Mouse (Mus musculus) spleen, adult 2 months (tissue): Measurements from ENCODE around the gene Apold1. TPM values are rescaled to one million over a fixed set of nuclear protein-coding genes. Genes with fewer than 3 reads are reported as not detected.

Source experiments
- DNase-seq, 2 experiments: peaks; one replicate each; pipeline versions ENCODE4 v3.0.0 to v3.0.0-alpha.2; 2012 to 2021; ENCODE audit warnings: low spot score in 2 of 2, low read depth in 1 of 2
- H3K27ac ChIP-seq: fragments of 200-500 bp; 2 replicates; pipeline ENCODE4 v1.5.1; 2012; ENCODE audit warnings: low read length, inconsistent platforms; ENCODE audit not compliant: insufficient read depth
- H3K27me3 ChIP-seq: fragments of 200-500 bp; 2 replicates; pipeline ENCODE4 v1.6.1; 2012; ENCODE audit warnings: mild to moderate bottlenecking, moderate library complexity, low read length, inconsistent platforms; ENCODE audit not compliant: control insufficient read depth, insufficient read depth
- H3K36me3 ChIP-seq: fragments of 200-500 bp; 2 replicates; pipeline ENCODE4 v1.6.1; 2012; ENCODE audit warnings: mild to moderate bottlenecking, low read length, inconsistent platforms; ENCODE audit not compliant: control insufficient read depth, insufficient read depth
- H3K4me1 ChIP-seq: fragments of 200-500 bp; 2 replicates; pipeline ENCODE4 v1.6.1; 2011; ENCODE audit warnings: inconsistent platforms; ENCODE audit not compliant: control insufficient read depth, insufficient read depth, insufficient read length
- H3K4me3 ChIP-seq: fragments of 200-500 bp; 2 replicates; pipeline ENCODE4 v1.5.1; 2011; ENCODE audit warnings: mild to moderate bottlenecking, inconsistent platforms; ENCODE audit not compliant: insufficient read depth, insufficient read length; ENCODE audit errors: extremely low read depth
- CTCF ChIP-seq: fragments of 200-500 bp; IDR thresholded peaks from 2 replicates; pipeline ENCODE4 v1.5.1; 2011; ENCODE audit warnings: mild to moderate bottlenecking, inconsistent platforms; ENCODE audit not compliant: insufficient read depth, insufficient read length, insufficient replicate concordance; ENCODE audit errors: extremely low read depth
- POLR2A ChIP-seq: fragments of 200-500 bp; IDR thresholded peaks from 2 replicates; pipeline ENCODE4 v1.6.1; 2011; ENCODE audit warnings: low read depth, low read length, inconsistent platforms
- WGBS: fragments of 180-500 bp; shearing (Covaris S2); methylation state at CpG from one replicate; pipeline ENCODE4 v1.1.7; 2018; 5-methylcytosine and 5-hydroxymethylcytosine counted together
- polyA plus RNA-seq: library from polyadenylated mRNA; depleted of rRNA; stranded (reverse); fragments of >200 nt; gene quantifications from 2 replicates; pipeline ENCODE4 v1.2.3, GENCODE M21; 2012; rRNA removed

Gene Apold1
- polyA plus RNA-seq = 1.1 TPM in 2 replicates

- Histone ChIP-seq H3K27ac (peak within 1 kb of the TSS; percentile 43), H3K4me1 (peaks cover 13% of the 10 kb centered on the region), H3K4me3 (peak within 1 kb of the TSS; percentile 51)
Measured at GRCm38 (mm10) chr6:134981231-134982062, at the start of gene Apold1. TSS of gene Apold1 (plus strand) at chr6:134981718.

GRCm38 (mm10) chr6:134932486-134933206 lies 48.9 kb upstream of the Apold1 start:
- H3K27me3 ChIP-seq = no peaks in the 10 kb centered on the region
- H3K36me3 ChIP-seq = no peaks in the 10 kb centered on the region
- TF ChIP-seq POLR2A = no peak
- no peak for TF ChIP-seq CTCF
- H3K4me1 ChIP-seq = peaks cover 2% of the 10 kb centered on the region; the same call in 1 of the 2 replicates
- no peak for DNase-seq
- peak overlapping the region; percentile 42 for H3K27ac ChIP-seq
- no peak overlapping the region for H3K4me3 ChIP-seq
- WGBS = 10% methylated on average over 12 of the region's 12 CpGs

More at GRCm38 (mm10) chr6:134981231-134982062, at the start of gene Apold1:
- 28% methylated on average over 22 of the region's 22 CpGs for WGBS
- Histone ChIP-seq H3K27me3 (no peaks in the 10 kb centered on the region), H3K36me3 (no peaks in the 10 kb centered on the region)
- DNase-seq = peak; percentile 33 to 45
- TF ChIP-seq CTCF (no peak), POLR2A (no peak)

GRCm38 (mm10) chr6:134933207-134933558 lies 48.3 kb upstream of the Apold1 start:
- no peak for TF ChIP-seq CTCF
- TF ChIP-seq POLR2A = no peak
- Histone ChIP-seq H3K36me3 (no peaks in the 10 kb centered on the region), H3K4me1 (peaks cover 2% of the 10 kb centered on the region; the same call in 1 of the 2 replicates), H3K27ac (peak overlapping the region; percentile 42; the same call in 1 of the 2 replicates), H3K27me3 (no peaks in the 10 kb centered on the region), H3K4me3 (no peak overlapping the region)
- DNase-seq = no peak
- 27% methylated on average over 2 of the region's 2 CpGs for WGBS

GRCm38 (mm10) chr6:134934305-134934704 lies 47.2 kb upstream of the Apold1 start:
- TF ChIP-seq POLR2A (no peak), CTCF (no peak)
- no peak overlapping the region for H3K27ac ChIP-seq
- 81% methylated on average over 5 of the region's 5 CpGs for WGBS
- H3K27me3 ChIP-seq = no peaks in the 10 kb centered on the region
- no peaks in the 10 kb centered on the region for H3K36me3 ChIP-seq
- DNase-seq = no peak
- no peak overlapping the region for H3K4me3 ChIP-seq
- H3K4me1 ChIP-seq = peaks cover 2% of the 10 kb centered on the region; the same call in 1 of the 2 replicates

DNA sequence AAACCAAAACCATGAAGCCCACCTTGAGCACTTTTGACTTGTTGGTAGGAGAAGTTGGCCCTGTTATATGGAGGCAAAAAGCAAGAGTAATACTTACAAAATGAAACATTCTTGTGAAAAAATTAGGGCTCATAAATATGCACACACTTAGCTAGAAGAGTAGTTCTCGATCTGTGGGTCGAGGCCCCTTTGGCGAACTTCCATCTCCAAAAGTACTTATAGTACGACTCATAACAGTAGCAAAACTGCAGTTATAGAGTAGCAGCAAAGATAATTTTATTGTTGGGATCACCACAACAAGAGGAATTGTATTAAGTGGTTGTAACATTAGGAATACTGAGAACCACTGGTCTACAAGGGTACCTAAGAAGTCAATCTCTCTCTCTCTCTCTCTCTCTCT lies 41.7 kb upstream of the Apold1 start:
- 90% methylated on average over 4 of the region's 4 CpGs for WGBS
- H3K27me3 ChIP-seq = no peaks in the 10 kb centered on the region
- no peak for DNase-seq
- H3K4me3 ChIP-seq = no peak overlapping the region
- no peak for TF ChIP-seq CTCF
- no peak for TF ChIP-seq POLR2A
- no peaks in the 10 kb centered on the region for H3K4me1 ChIP-seq
- H3K27ac ChIP-seq = no peak overlapping the region
- H3K36me3 ChIP-seq = no peaks in the 10 kb centered on the region

- H3K27ac ChIP-seq = no peak overlapping the region
Measured at GRCm38 (mm10) chr6:134943759-134944407, 37.6 kb upstream of the Apold1 start.

More at GRCm38 (mm10) chr6:134943759-134944407, 37.6 kb upstream of the Apold1 start:
- 91% methylated on average over 13 of the region's 13 CpGs for WGBS
- Histone ChIP-seq H3K27me3 (no peaks in the 10 kb centered on the region), H3K4me1 (no peaks in the 10 kb centered on the region), H3K4me3 (no peak overlapping the region), H3K36me3 (no peaks in the 10 kb centered on the region)
- TF ChIP-seq POLR2A (no peak), CTCF (no peak)
- no peak for DNase-seq
